Mouse (Mus musculus) forebrain, postnatal 0 days (tissue): ENCODE results near the gene Tead3. TPM values are rescaled to one million over a fixed set of nuclear protein-coding genes. Genes with fewer than 3 reads are reported as not detected.
A peak's percentile ranks its signal among the peaks of the same experiment; 100 is the strongest.

Experiments used
- ATAC-seq: fragments of 200-750 bp; cut with Nextera tagmentation; 2 replicates; pipeline ENCODE4 v1.8.0; 2017; ENCODE audit warnings: mild to moderate bottlenecking, moderate library complexity
- DNase-seq: peaks from one replicate; pipeline ENCODE4 v3.0.0-alpha.2; 2015
- H3K27ac ChIP-seq: fragments of 300-500 bp; sonication (generic); 2 replicates; pipeline ENCODE4 v1.5.1; 2014; ENCODE audit warnings: low read depth, mild to moderate bottlenecking, antibody characterized with exemption, low read length, moderate library complexity, mixed read lengths
- H3K27me3 ChIP-seq: fragments of 300-500 bp; sonication (generic); 2 replicates; pipeline ENCODE4 v1.6.1; 2014; ENCODE audit warnings: mild to moderate bottlenecking, low read length, mixed read lengths; ENCODE audit not compliant: insufficient read depth
- H3K36me3 ChIP-seq: fragments of 300-500 bp; sonication (generic); 2 replicates; pipeline ENCODE4 v1.6.1; 2014; ENCODE audit warnings: mild to moderate bottlenecking, moderate library complexity; ENCODE audit not compliant: insufficient read depth
- H3K4me1 ChIP-seq: fragments of 300-500 bp; sonication (generic); 2 replicates; pipeline ENCODE4 v1.6.1; 2014; ENCODE audit warnings: antibody characterized with exemption; ENCODE audit not compliant: insufficient read depth
- H3K4me2 ChIP-seq: fragments of 300-500 bp; sonication (generic); 2 replicates; pipeline ENCODE4 v1.6.1; 2014; ENCODE audit warnings: low read depth, mild to moderate bottlenecking, moderate library complexity
- H3K4me3 ChIP-seq: fragments of 300-500 bp; sonication (generic); 2 replicates; pipeline ENCODE4 v1.5.1; 2014; ENCODE audit warnings: low read depth, low read length, mixed read lengths
- H3K9ac ChIP-seq: fragments of 300-500 bp; sonication (generic); 2 replicates; pipeline ENCODE4 v1.6.1; 2014; ENCODE audit warnings: mild to moderate bottlenecking
- H3K9me3 ChIP-seq: fragments of 300-500 bp; sonication (generic); 2 replicates; pipeline ENCODE4 v1.6.1; 2016; ENCODE audit warnings: low read length
- CTCF ChIP-seq: sonication (generic); IDR thresholded peaks from 2 replicates; pipeline ENCODE4 v1.5.1; 2016; ENCODE audit warnings: antibody characterized with exemption, control low read depth, low read depth
- WGBS: fragments of 180-500 bp; shearing (Covaris S2); extraction: QIAGEN DNeasy Blood & Tissue Kit; methylation state at CpG from one replicate; pipeline ENCODE4 v1.1.7; 2014; 5-methylcytosine and 5-hydroxymethylcytosine counted together
- polyA plus RNA-seq: library from polyadenylated mRNA; unstranded; fragments of >200 nt; fragmentation: Nextera tagmentation; extraction: Ambion mirVana; gene quantifications from 2 replicates; pipeline ENCODE4 v1.2.1, GENCODE M21; 2015
- total RNA-seq: library from RNA; depleted of rRNA; stranded (reverse); fragments of >200 nt; gene quantifications from 2 replicates; pipeline ENCODE4 v1.2.3, GENCODE M21; 2014

Gene Tead3
- total and polyA plus RNA-seq, 2 experiments from 2014 or later, result 1.4 to 4.5 TPM

GRCm38 (mm10) chr17:28313212-28313879 lies 37.3 kb downstream of the Tead3 start, which contains the start of gene Fance:
Gene Fance (plus strand): TSS chr17:28313519.
- peak; percentile 98 for DNase-seq
- H3K27me3 ChIP-seq, result no peaks in the 10 kb centered on the region
- ATAC-seq, result peak; percentile 98
- peak within 1 kb of the TSS; percentile 79 for H3K4me2 ChIP-seq
- peaks cover 4% of the 10 kb centered on the region; the same call in 1 of the 2 replicates for H3K4me1 ChIP-seq
- TF ChIP-seq CTCF, result no peak
- H3K36me3 ChIP-seq, result peaks cover 15% of the 10 kb centered on the region
- peak within 1 kb of the TSS; percentile 79 for H3K4me3 ChIP-seq
- peak within 1 kb of the TSS; percentile 74 for H3K9ac ChIP-seq
- 1% methylated on average over 60 of the region's 69 CpGs for WGBS
- no peaks in the 10 kb centered on the region for H3K9me3 ChIP-seq
- peak within 1 kb of the TSS; percentile 92 for H3K27ac ChIP-seq

DNA sequence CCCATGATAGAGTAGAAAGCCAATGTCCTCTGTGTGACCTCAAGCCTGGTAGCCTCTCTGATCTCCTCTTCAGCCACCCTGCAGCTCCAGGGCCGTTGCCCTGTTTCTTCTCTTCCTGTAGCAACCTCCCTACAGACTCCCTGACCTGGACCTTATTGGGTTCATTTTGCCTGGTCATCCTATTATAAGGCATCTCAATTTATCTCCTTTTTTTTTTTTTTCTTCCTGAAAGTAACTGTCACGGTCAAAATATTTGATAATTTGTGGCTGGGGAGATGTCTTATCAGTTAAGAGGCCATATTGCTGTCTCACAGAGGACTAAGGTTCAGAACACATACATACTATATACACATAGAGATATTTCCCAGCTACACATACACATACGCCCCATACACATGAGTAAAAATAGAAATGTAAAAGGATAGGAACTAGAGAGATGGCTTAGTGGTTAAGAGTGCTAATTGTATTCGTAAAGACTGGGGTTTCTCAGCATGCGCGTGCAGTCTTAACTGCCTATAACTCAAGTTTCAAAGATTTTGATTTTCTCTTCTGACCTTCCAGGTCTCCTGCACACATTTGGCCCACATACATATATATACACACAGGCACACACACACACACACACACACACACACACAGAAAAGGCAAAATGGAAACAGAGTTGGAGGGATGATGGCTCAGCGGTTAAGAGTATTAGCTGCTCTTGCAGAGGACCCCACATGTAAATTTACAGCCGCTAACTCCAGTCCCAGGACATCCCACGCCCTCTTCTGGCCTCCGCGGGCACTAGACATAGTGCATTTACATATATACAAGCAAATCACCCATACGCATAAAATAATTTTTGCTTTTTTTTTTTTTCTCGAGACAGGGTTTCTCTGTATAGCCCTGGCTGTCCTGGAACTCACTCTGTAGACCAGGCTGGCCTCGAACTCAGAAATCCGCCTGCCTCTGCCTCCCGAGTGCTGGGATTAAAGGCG lies 38.1 kb downstream of the Tead3 start:
- peak; percentile 10; the same call in 1 of the 2 replicates for ATAC-seq
- WGBS, result 25% methylated on average over 17 of the region's 17 CpGs
- peak overlapping the region; percentile 74; the same call in 1 of the 2 replicates for H3K9ac ChIP-seq
- no peak overlapping the region for H3K27ac ChIP-seq
- no peaks in the 10 kb centered on the region for H3K9me3 ChIP-seq
- no peaks in the 10 kb centered on the region for H3K27me3 ChIP-seq
- H3K4me3 ChIP-seq, result peak overlapping the region; percentile 79
- TF ChIP-seq CTCF, result peak; percentile 35
- H3K36me3 ChIP-seq, result peaks cover 10% of the 10 kb centered on the region
- DNase-seq, result no peak
- peaks cover 4% of the 10 kb centered on the region; the same call in 1 of the 2 replicates for H3K4me1 ChIP-seq
- peak overlapping the region; percentile 79 for H3K4me2 ChIP-seq

GRCm38 (mm10) chr17:28311366-28312132 lies 39.1 kb downstream of the Tead3 start:
- no peak for ATAC-seq
- H3K36me3 ChIP-seq, result peaks cover 10% of the 10 kb centered on the region
- no peak overlapping the region for H3K4me3 ChIP-seq
- no peak for DNase-seq
- H3K9me3 ChIP-seq, result no peaks in the 10 kb centered on the region
- peaks cover 4% of the 10 kb centered on the region; the same call in 1 of the 2 replicates for H3K4me1 ChIP-seq
- H3K27ac ChIP-seq, result no peak overlapping the region
- no peak overlapping the region for H3K9ac ChIP-seq
- no peak overlapping the region for H3K4me2 ChIP-seq
- no peaks in the 10 kb centered on the region for H3K27me3 ChIP-seq
- WGBS, result 74% methylated on average over 5 of the region's 5 CpGs
- no peak for TF ChIP-seq CTCF

DNA sequence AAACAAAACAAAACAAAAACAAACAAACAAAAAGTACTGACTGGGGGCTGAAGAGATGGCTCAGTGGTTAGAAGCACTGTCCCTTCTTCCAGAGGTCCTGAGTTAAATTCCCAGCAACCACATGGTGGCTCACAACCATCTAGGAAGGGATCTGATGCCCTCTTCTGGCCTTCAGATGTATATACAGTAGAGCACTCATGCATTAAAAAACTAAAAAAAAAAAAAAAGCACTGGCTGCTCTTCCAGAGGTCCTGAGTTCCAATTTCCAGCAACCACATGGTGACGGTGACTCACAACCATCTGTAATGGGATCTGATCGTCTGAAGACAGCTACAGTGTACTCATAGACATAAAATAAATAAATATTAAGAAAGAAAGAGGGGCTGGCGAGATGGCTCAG lies 39.8 kb downstream of the Tead3 start:
- H3K4me1 ChIP-seq, result peaks cover 4% of the 10 kb centered on the region; the same call in 1 of the 2 replicates
- H3K4me2 ChIP-seq, result no peak overlapping the region
- no peak overlapping the region for H3K27ac ChIP-seq
- no peaks in the 10 kb centered on the region for H3K9me3 ChIP-seq
- WGBS, result 74% methylated on average over 3 of the region's 3 CpGs
- ATAC-seq (no peak), DNase-seq (no peak)
- H3K9ac ChIP-seq, result no peak overlapping the region
- H3K36me3 ChIP-seq, result peaks cover 4% of the 10 kb centered on the region; the same call in 1 of the 2 replicates
- no peaks in the 10 kb centered on the region for H3K27me3 ChIP-seq
- no peak overlapping the region for H3K4me3 ChIP-seq
- no peak for TF ChIP-seq CTCF

- Histone ChIP-seq H3K27ac (no peak overlapping the region), H3K27me3 (no peaks in the 10 kb centered on the region), H3K4me3 (no peak overlapping the region), H3K36me3 (no peaks in the 10 kb centered on the region), H3K4me2 (no peak overlapping the region), H3K9me3 (no peaks in the 10 kb centered on the region), H3K9ac (no peak overlapping the region), H3K4me1 (no peaks in the 10 kb centered on the region)
- peak; percentile 92 for TF ChIP-seq CTCF
- ATAC-seq (no peak), DNase-seq (peak; percentile 90)
- 21% methylated on average over 18 of the region's 18 CpGs for WGBS
Measured at GRCm38 (mm10) chr17:28308297-28309195, 42.1 kb downstream of the Tead3 start.

- no peak for TF ChIP-seq CTCF
- ATAC-seq (no peak), DNase-seq (no peak)
- H3K4me2 ChIP-seq, result no peak overlapping the region
- H3K4me3 ChIP-seq, result no peak overlapping the region
- 51% methylated on average over 10 of the region's 10 CpGs for WGBS
- H3K9me3 ChIP-seq, result no peaks in the 10 kb centered on the region
- H3K36me3 ChIP-seq, result no peaks in the 10 kb centered on the region
- no peak overlapping the region for H3K9ac ChIP-seq
- H3K4me1 ChIP-seq, result no peaks in the 10 kb centered on the region
- H3K27me3 ChIP-seq, result no peaks in the 10 kb centered on the region
- no peak overlapping the region for H3K27ac ChIP-seq
Measured at GRCm38 (mm10) chr17:28305172-28305571, 45.4 kb downstream of the Tead3 start.
